Mouse (Mus musculus): ENCODE data around the gene Barhl1. TPM values are rescaled to one million over a fixed set of nuclear protein-coding genes. Genes with fewer than 3 reads are reported as not detected.

Gene Barhl1
- polyA plus RNA-seq (2015; fragmentation: Nextera tagmentation; extraction: Ambion mirVana) = not detected in 2 replicates

DNA sequence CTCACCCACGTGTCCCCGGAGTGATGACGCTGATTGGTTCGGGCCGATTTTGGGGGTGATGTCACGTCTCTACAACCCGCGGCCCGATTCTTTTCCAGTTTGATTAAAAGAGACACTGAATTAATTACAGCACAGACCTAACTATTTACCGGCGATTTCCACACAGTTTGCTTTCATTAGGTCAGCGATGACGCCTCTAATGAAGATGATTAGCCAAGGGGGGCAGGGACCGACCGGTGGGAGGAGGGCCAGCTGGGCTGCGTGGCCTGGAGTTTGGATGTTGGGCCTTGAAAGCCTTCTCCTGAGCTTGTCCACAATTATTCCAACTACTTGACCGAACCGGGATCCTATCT, at the start of gene Barhl1:
Barhl1 (minus strand) TSS at position 156 of the 353 bp plus-strand sequence.
- H3K4me3 ChIP-seq (ENCODE audit: low read depth, low read length) = peak within 1 kb of the TSS; percentile 29; the same call in 1 of the 2 replicates
- no peak within 1 kb of the TSS for H3K9ac ChIP-seq (replicated peaks)
- TF ChIP-seq CTCF (IDR thresholded peaks at IDR 0.05; ENCODE audit: low read depth) (no peak), EP300 (IDR thresholded peaks at IDR 0.05; ENCODE audit: low read depth) (no peak)
- H3K4me2 ChIP-seq (ENCODE audit: low read depth, low read length) = no peak within 1 kb of the TSS
- DNase-seq (no peak), ATAC-seq (no peak)
- H3K4me1 ChIP-seq (ENCODE audit: insufficient read depth) = peaks cover 4% of the 10 kb centered on the region
- no peak within 1 kb of the TSS for H3K27ac ChIP-seq (ENCODE audit: low read depth)
- no peaks in the 10 kb centered on the region for H3K36me3 ChIP-seq (replicated peaks; ENCODE audit: insufficient read depth, low read length)
- no peaks in the 10 kb centered on the region for H3K9me3 ChIP-seq (ENCODE audit: low read length)
- H3K27me3 ChIP-seq (ENCODE audit: insufficient read depth, low read length) = peaks cover 87% of the 10 kb centered on the region
- 5% methylated on average over 18 of the region's 18 CpGs for WGBS (ENCODE audit: insufficient replicate concordance)

DNA sequence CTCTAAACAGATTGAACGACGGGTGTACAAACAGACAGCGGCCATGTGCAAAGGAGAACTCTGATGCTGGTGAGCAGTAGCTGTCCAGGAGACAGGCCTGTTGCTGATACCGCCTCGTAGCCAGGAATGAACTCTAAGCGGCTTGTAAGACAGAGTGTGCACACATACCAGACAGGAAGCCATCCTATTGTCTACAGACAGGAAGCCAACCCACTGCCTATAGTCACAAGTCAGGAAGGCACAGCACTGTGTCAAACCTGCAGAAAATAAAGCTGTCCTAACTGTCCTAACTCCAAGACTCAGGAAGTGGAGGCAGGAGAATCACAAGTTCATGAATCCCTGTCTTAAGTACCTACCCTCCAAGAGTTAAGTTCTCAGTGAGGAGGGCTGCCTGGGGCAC, 47.1 kb upstream of the Barhl1 start:
- Histone ChIP-seq H3K9me3 (ENCODE audit: low read length) (no peaks in the 10 kb centered on the region), H3K4me1 (ENCODE audit: insufficient read depth) (no peaks in the 10 kb centered on the region), H3K4me3 (ENCODE audit: low read depth, low read length) (no peak overlapping the region), H3K27me3 (ENCODE audit: insufficient read depth, low read length) (no peaks in the 10 kb centered on the region), H3K9ac (replicated peaks) (no peak overlapping the region), H3K27ac (ENCODE audit: low read depth) (no peak overlapping the region), H3K36me3 (replicated peaks; ENCODE audit: insufficient read depth, low read length) (no peaks in the 10 kb centered on the region), H3K4me2 (ENCODE audit: low read depth, low read length) (no peak overlapping the region)
- TF ChIP-seq CTCF (IDR thresholded peaks at IDR 0.05; ENCODE audit: low read depth) (no peak), EP300 (IDR thresholded peaks at IDR 0.05; ENCODE audit: low read depth) (no peak)
- no peak for DNase-seq
- WGBS (ENCODE audit: insufficient replicate concordance) = 39% methylated on average over 6 of the region's 6 CpGs
- 0 out of 2 replicates have a peak, but pooled peaks have one; percentile 33 for ATAC-seq

DNA sequence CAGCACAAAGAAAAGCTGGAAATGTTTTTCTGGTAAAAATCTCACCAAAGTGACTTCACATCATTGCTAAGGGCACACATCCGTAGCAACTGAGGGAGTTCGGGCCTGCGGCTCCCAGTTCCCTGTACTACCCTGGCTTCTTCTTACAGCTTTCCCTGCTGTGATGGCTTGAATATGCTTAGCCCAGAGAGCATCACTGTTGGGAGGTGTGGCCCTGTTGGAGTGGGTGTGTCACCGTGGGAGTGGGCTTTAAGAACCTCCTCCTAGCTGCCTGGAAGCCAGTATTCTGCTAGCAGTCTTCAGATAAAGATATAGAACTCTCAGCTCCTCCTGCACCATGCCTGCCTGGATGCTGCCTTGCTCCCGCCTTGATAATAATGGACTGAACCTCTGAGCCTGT, 45.2 kb upstream of the Barhl1 start:
- TF ChIP-seq CTCF (IDR thresholded peaks at IDR 0.05; ENCODE audit: low read depth) (no peak), EP300 (IDR thresholded peaks at IDR 0.05; ENCODE audit: low read depth) (no peak)
- H3K4me2 ChIP-seq (ENCODE audit: low read depth, low read length) = no peak overlapping the region
- H3K9ac ChIP-seq (replicated peaks) = no peak overlapping the region
- WGBS (ENCODE audit: insufficient replicate concordance) = 73% methylated on average over 5 of the region's 5 CpGs
- H3K4me3 ChIP-seq (ENCODE audit: low read depth, low read length) = no peak overlapping the region
- no peaks in the 10 kb centered on the region for H3K36me3 ChIP-seq (replicated peaks; ENCODE audit: insufficient read depth, low read length)
- H3K9me3 ChIP-seq (ENCODE audit: low read length) = no peaks in the 10 kb centered on the region
- H3K4me1 ChIP-seq (ENCODE audit: insufficient read depth) = no peaks in the 10 kb centered on the region
- DNase-seq (no peak), ATAC-seq (no peak)
- no peak overlapping the region for H3K27ac ChIP-seq (ENCODE audit: low read depth)
- no peaks in the 10 kb centered on the region for H3K27me3 ChIP-seq (ENCODE audit: insufficient read depth, low read length)

DNA sequence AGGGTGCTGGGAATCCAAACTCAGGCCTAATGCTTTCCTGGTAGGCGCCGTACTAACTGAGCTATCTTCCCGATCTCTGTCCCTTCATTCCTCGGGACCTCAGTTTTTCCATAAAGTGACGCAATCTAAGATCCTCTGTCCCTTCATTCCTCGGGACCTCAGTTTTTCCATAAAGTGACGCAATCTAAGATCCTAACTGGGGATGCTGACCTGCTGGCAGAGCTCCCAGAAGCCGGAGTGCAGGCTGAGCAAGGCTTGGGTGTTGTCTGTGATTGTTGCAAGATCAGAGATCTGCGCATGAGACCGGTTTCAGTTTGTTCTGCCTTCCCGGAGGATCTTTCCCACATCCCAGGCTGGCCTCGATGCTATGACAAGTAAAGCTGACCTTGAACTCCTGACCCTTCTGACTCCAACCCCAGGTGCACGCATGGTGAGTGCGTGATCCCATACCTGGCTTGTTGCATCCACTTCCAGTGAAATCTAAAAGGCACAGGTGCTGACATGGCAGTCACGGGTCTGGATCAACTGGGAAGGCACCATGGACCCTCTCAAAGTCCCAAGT, 44.6 kb upstream of the Barhl1 start:
- Histone ChIP-seq H3K9me3 (ENCODE audit: low read length) (no peaks in the 10 kb centered on the region), H3K4me1 (ENCODE audit: insufficient read depth) (no peaks in the 10 kb centered on the region), H3K27ac (ENCODE audit: low read depth) (no peak overlapping the region), H3K4me2 (ENCODE audit: low read depth, low read length) (no peak overlapping the region), H3K9ac (replicated peaks) (no peak overlapping the region), H3K27me3 (ENCODE audit: insufficient read depth, low read length) (no peaks in the 10 kb centered on the region), H3K36me3 (replicated peaks; ENCODE audit: insufficient read depth, low read length) (no peaks in the 10 kb centered on the region), H3K4me3 (ENCODE audit: low read depth, low read length) (no peak overlapping the region)
- 65% methylated on average over 15 of the region's 15 CpGs for WGBS (ENCODE audit: insufficient replicate concordance)
- DNase-seq (peak; percentile 28), ATAC-seq (no peak)
- TF ChIP-seq CTCF (IDR thresholded peaks at IDR 0.05; ENCODE audit: low read depth) = no peak
- TF ChIP-seq EP300 (IDR thresholded peaks at IDR 0.05; ENCODE audit: low read depth) = no peak

DNA sequence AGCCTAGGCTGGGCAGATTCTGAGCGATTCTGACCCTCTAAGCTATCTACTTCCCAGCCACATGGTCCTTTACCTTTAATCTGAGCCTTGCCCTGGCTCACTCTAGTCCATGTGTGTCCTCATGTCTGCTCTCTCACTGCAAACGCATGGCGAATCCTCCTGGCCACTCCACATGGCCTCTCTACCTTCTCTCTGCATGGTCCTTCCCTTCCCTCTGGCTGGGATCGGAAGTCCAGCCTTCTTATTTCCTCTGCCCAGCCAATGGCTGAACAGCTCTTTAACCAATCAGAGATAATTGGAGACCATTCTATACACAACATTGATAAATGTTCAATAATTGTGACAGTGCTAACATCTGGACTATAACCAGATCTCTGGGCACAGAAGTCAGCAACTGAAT, 40.4 kb upstream of the Barhl1 start:
- no peak overlapping the region for H3K4me2 ChIP-seq (ENCODE audit: low read depth, low read length)
- DNase-seq = no peak
- H3K9me3 ChIP-seq (ENCODE audit: low read length) = no peaks in the 10 kb centered on the region
- no peaks in the 10 kb centered on the region for H3K36me3 ChIP-seq (replicated peaks; ENCODE audit: insufficient read depth, low read length)
- no peak for ATAC-seq
- H3K4me1 ChIP-seq (ENCODE audit: insufficient read depth) = no peaks in the 10 kb centered on the region
- no peak overlapping the region for H3K27ac ChIP-seq (ENCODE audit: low read depth)
- no peak overlapping the region for H3K9ac ChIP-seq (replicated peaks)
- TF ChIP-seq CTCF (IDR thresholded peaks at IDR 0.05; ENCODE audit: low read depth) (no peak), EP300 (IDR thresholded peaks at IDR 0.05; ENCODE audit: low read depth) (no peak)
- no peaks in the 10 kb centered on the region for H3K27me3 ChIP-seq (ENCODE audit: insufficient read depth, low read length)
- H3K4me3 ChIP-seq (ENCODE audit: low read depth, low read length) = no peak overlapping the region
- 87% methylated on average over 4 of the region's 4 CpGs for WGBS (ENCODE audit: insufficient replicate concordance)

DNA sequence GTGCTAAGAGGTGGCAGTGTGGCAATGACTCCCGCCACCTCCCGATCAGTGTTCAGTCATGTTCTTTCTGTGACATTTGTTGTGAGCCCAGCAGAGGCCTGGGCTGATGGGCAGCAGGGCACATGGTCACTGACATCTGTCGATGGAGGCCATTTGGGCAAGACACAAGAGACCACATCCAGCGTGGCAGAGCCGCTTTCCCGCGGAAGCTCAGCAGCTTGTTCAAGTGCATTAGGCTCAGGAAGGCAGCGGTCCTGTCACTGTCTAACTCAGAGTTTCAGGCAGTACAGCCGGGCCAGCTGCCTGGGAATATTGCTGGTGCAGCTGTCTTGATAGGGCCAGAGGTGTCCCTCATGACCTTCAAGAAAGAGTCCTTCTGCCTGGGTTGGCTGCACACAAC, 38.1 kb upstream of the Barhl1 start:
- 81% methylated on average over 9 of the region's 9 CpGs for WGBS (ENCODE audit: insufficient replicate concordance)
- ATAC-seq (no peak), DNase-seq (no peak)
- H3K36me3 ChIP-seq (replicated peaks; ENCODE audit: insufficient read depth, low read length) = no peaks in the 10 kb centered on the region
- no peak overlapping the region for H3K27ac ChIP-seq (ENCODE audit: low read depth)
- no peaks in the 10 kb centered on the region for H3K4me1 ChIP-seq (ENCODE audit: insufficient read depth)
- no peaks in the 10 kb centered on the region for H3K9me3 ChIP-seq (ENCODE audit: low read length)
- H3K27me3 ChIP-seq (ENCODE audit: insufficient read depth, low read length) = no peaks in the 10 kb centered on the region
- no peak overlapping the region for H3K4me3 ChIP-seq (ENCODE audit: low read depth, low read length)
- no peak overlapping the region for H3K4me2 ChIP-seq (ENCODE audit: low read depth, low read length)
- no peak overlapping the region for H3K9ac ChIP-seq (replicated peaks)
- TF ChIP-seq CTCF (IDR thresholded peaks at IDR 0.05; ENCODE audit: low read depth) = no peak

DNA sequence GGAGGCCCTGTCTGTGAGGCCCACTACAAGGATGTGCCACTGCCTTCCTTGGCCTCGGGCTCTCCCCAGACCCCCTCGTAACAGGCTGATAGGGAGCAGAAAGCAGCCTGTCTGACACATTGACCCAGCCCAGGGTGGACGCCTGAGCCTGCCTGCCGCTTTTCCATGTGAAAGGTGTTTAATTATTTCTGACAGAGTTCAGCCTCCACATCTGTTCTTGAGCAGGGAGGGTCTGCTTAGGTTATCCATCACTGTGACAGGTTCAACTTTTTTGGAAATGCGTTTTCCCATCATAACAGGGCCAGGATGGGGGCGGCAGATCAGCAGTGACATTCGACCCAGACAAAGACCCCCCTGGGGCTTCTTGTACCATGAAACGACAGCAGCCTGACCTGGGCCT, 36.5 kb upstream of the Barhl1 start:
- TF ChIP-seq EP300 (IDR thresholded peaks at IDR 0.05; ENCODE audit: low read depth) (no peak), CTCF (IDR thresholded peaks at IDR 0.05; ENCODE audit: low read depth) (no peak)
- H3K27ac ChIP-seq (ENCODE audit: low read depth) = no peak overlapping the region
- H3K9me3 ChIP-seq (ENCODE audit: low read length) = no peaks in the 10 kb centered on the region
- H3K4me2 ChIP-seq (ENCODE audit: low read depth, low read length) = no peak overlapping the region
- H3K9ac ChIP-seq (replicated peaks) = no peak overlapping the region
- WGBS (ENCODE audit: insufficient replicate concordance) = 79% methylated on average over 8 of the region's 8 CpGs
- no peaks in the 10 kb centered on the region for H3K27me3 ChIP-seq (ENCODE audit: insufficient read depth, low read length)
- H3K4me3 ChIP-seq (ENCODE audit: low read depth, low read length) = no peak overlapping the region
- DNase-seq (no peak), ATAC-seq (no peak)
- H3K4me1 ChIP-seq (ENCODE audit: insufficient read depth) = no peaks in the 10 kb centered on the region
- no peaks in the 10 kb centered on the region for H3K36me3 ChIP-seq (replicated peaks; ENCODE audit: insufficient read depth, low read length)
